Mouse (Mus musculus) kidney, adult 10 weeks (tissue): ENCODE results near the gene Mlana. TPM values are rescaled to one million over a fixed set of nuclear protein-coding genes. Genes with fewer than 3 reads are reported as not detected.

ENCODE experiments used
- polyA plus RNA-seq: library from polyadenylated mRNA; stranded (reverse); fragments of 350-450 nt; fragmentation: Illumina TruSeq; extraction: RNeasy Lipid Tissue Mini Kit (QIAGEN cat#74804); gene quantifications from one replicate; pipeline ENCODE4 v1.2.3, GENCODE M21; 2014; ENCODE audit warnings: low read depth, low replicate concordance

Mlana gene
- not detected for polyA plus RNA-seq

GRCm38 (mm10) chr19:29697245-29697874 is at the start of gene Mlana:
Mlana (plus strand) TSS chr19:29697824.

Other genes starting within 250 kb of the Mlana start
- 24.0 TPM for gene Ric1, start 175.5 kb upstream of the Mlana start, polyA plus RNA-seq
- gene Ermp1, start 49.4 kb upstream of the Mlana start, polyA plus RNA-seq = 104 TPM
- 44.1 TPM for gene 9930021J03Rik, start 108.2 kb downstream of the Mlana start, polyA plus RNA-seq
- 30.6 TPM for gene Ranbp6, start 115.2 kb downstream of the Mlana start, polyA plus RNA-seq
- 24.2 TPM for gene Il33, start 227.3 kb downstream of the Mlana start, polyA plus RNA-seq